Mouse (Mus musculus): ENCODE data around the gene Cd81. TPM values are rescaled to one million over a fixed set of nuclear protein-coding genes. Genes with fewer than 3 reads are reported as not detected.

Gene Cd81
- total and polyA plus RNA-seq, 2 experiments from 2014 or later = 811 to 1,316 TPM

DNA sequence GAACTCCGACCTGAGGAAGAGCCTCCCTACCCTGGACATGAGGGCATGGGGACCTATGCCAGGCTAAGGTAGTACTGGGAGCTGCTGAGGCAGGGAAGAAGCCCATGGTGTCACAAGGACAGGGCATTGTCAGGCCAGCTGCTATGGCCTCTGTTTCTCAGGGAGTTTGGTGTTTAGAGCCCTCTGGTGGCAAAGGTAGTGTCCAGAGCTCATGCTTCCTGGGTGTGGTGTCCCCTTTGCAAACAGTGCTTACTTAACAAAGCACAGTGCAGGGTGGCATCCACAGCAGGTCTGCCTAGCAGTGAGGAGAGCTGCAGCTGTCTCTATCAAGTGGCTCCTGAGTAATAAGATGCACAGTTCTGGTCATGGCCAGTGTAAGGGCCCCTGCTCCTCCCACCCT is 58.3 kb downstream of the Cd81 start:
- Histone ChIP-seq H3K9ac (replicated peaks; ENCODE audit: low read depth, low read length) (peak overlapping the region; percentile 0; the same call in 1 of the 2 replicates), H3K27me3 (ENCODE audit: control insufficient read depth, insufficient read depth, low read length) (0 out of 2 replicates have a peak, but pooled peaks cover 4% of the 10 kb centered on the region), H3K36me3 (replicated peaks; ENCODE audit: control insufficient read depth, insufficient read depth, low read length) (no peaks in the 10 kb centered on the region), H3K4me3 (ENCODE audit: low read depth, low read length) (no peak overlapping the region), H3K4me2 (ENCODE audit: low read depth, low read length) (peak overlapping the region; percentile 27; the same call in 1 of the 2 replicates), H3K27ac (ENCODE audit: low read depth) (peak overlapping the region; percentile 96), H3K4me1 (ENCODE audit: control insufficient read depth, insufficient read depth) (peaks cover 47% of the 10 kb centered on the region), H3K9me3 (replicated peaks; ENCODE audit: control insufficient read depth, low read length) (peaks cover 3% of the 10 kb centered on the region; the same call in 1 of the 2 replicates)
- peak; percentile 43 for DNase-seq (ENCODE audit: low spot score)
- no peak for TF ChIP-seq EP300 (IDR thresholded peaks at IDR 0.05; ENCODE audit: low read depth)
- TF ChIP-seq CTCF (IDR thresholded peaks at IDR 0.05; ENCODE audit: low read depth) = peak; percentile 51
- no peak for ATAC-seq (ENCODE audit: insufficient read depth, low read depth)
- WGBS = 59% methylated on average over 1 of the region's 1 CpGs

- Histone ChIP-seq H3K4me3 (ENCODE audit: low read depth, low read length) (no peak overlapping the region), H3K9me3 (replicated peaks; ENCODE audit: control insufficient read depth, low read length) (peaks cover 3% of the 10 kb centered on the region; the same call in 1 of the 2 replicates), H3K36me3 (replicated peaks; ENCODE audit: control insufficient read depth, insufficient read depth, low read length) (no peaks in the 10 kb centered on the region), H3K4me1 (ENCODE audit: control insufficient read depth, insufficient read depth) (peaks cover 50% of the 10 kb centered on the region), H3K27ac (ENCODE audit: low read depth) (peak overlapping the region; percentile 96), H3K4me2 (ENCODE audit: low read depth, low read length) (peak overlapping the region; percentile 27), H3K9ac (replicated peaks; ENCODE audit: low read depth, low read length) (0 out of 2 replicates have a peak overlapping the region, but pooled peaks have one; percentile 9), H3K27me3 (ENCODE audit: control insufficient read depth, insufficient read depth, low read length) (0 out of 2 replicates have a peak, but pooled peaks cover 4% of the 10 kb centered on the region)
- peak; percentile 36 for TF ChIP-seq EP300 (IDR thresholded peaks at IDR 0.05; ENCODE audit: low read depth)
- TF ChIP-seq CTCF (IDR thresholded peaks at IDR 0.05; ENCODE audit: low read depth) = no peak
- ATAC-seq (ENCODE audit: insufficient read depth, low read depth) (peak; percentile 68), DNase-seq (ENCODE audit: low spot score) (peak; percentile 79)
- WGBS = 19% methylated on average over 4 of the region's 4 CpGs
Observed at GRCm38 (mm10) chr7:143111719-143112118, 59.2 kb downstream of the Cd81 start.

DNA sequence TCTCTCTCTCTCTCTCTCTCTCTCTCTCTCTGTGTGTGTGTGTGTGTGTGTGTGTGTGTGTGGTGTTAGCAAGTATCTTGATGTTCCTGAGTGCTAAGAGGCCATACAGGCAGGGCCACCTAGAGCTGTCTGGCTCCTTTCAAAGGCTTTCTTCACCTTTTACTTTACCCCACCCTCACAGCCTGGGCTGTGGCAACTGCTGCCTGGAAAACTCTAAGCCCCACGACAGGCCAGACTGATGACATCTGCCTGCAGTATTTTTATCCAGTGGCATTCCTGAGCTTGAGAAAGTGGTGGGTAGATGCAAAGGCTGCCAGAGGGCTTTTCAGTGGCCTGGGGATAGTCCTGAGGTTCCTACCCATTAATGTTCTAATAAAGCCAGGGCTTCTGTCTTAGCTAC is 59.9 kb downstream of the Cd81 start:
- Histone ChIP-seq H3K9me3 (replicated peaks; ENCODE audit: control insufficient read depth, low read length) (peaks cover 3% of the 10 kb centered on the region; the same call in 1 of the 2 replicates), H3K27ac (ENCODE audit: low read depth) (peak overlapping the region; percentile 96), H3K4me2 (ENCODE audit: low read depth, low read length) (peak overlapping the region; percentile 27; the same call in 1 of the 2 replicates), H3K4me3 (ENCODE audit: low read depth, low read length) (no peak overlapping the region), H3K36me3 (replicated peaks; ENCODE audit: control insufficient read depth, insufficient read depth, low read length) (no peaks in the 10 kb centered on the region), H3K4me1 (ENCODE audit: control insufficient read depth, insufficient read depth) (peaks cover 50% of the 10 kb centered on the region), H3K27me3 (ENCODE audit: control insufficient read depth, insufficient read depth, low read length) (no peaks in the 10 kb centered on the region), H3K9ac (replicated peaks; ENCODE audit: low read depth, low read length) (no peak overlapping the region)
- peak; percentile 90 for DNase-seq (ENCODE audit: low spot score)
- 10% methylated on average over 1 of the region's 1 CpGs for WGBS
- TF ChIP-seq EP300 (IDR thresholded peaks at IDR 0.05; ENCODE audit: low read depth) (no peak; the same call in 1 of the 2 replicates), CTCF (IDR thresholded peaks at IDR 0.05; ENCODE audit: low read depth) (no peak)
- ATAC-seq (ENCODE audit: insufficient read depth, low read depth) = peak; percentile 87

- H3K4me1 ChIP-seq (ENCODE audit: control insufficient read depth, insufficient read depth) = peaks cover 54% of the 10 kb centered on the region
- H3K9ac ChIP-seq (replicated peaks; ENCODE audit: low read depth, low read length) = no peak overlapping the region
- DNase-seq (ENCODE audit: low spot score) (no peak), ATAC-seq (ENCODE audit: insufficient read depth, low read depth) (no peak)
- H3K36me3 ChIP-seq (replicated peaks; ENCODE audit: control insufficient read depth, insufficient read depth, low read length) = no peaks in the 10 kb centered on the region
- no peak for TF ChIP-seq EP300 (IDR thresholded peaks at IDR 0.05; ENCODE audit: low read depth)
- no peaks in the 10 kb centered on the region for H3K27me3 ChIP-seq (ENCODE audit: control insufficient read depth, insufficient read depth, low read length)
- no peak overlapping the region for H3K4me3 ChIP-seq (ENCODE audit: low read depth, low read length)
- H3K4me2 ChIP-seq (ENCODE audit: low read depth, low read length) = no peak overlapping the region
- H3K9me3 ChIP-seq (replicated peaks; ENCODE audit: control insufficient read depth, low read length) = peaks cover 3% of the 10 kb centered on the region; the same call in 1 of the 2 replicates
- no peak overlapping the region for H3K27ac ChIP-seq (ENCODE audit: low read depth)
Observed at GRCm38 (mm10) chr7:143114773-143115172, 62.2 kb downstream of the Cd81 start.

GRCm38 (mm10) chr7:143116521-143116920 is 64.0 kb downstream of the Cd81 start:
- Histone ChIP-seq H3K36me3 (replicated peaks; ENCODE audit: control insufficient read depth, insufficient read depth, low read length) (no peaks in the 10 kb centered on the region), H3K9me3 (replicated peaks; ENCODE audit: control insufficient read depth, low read length) (peaks cover 3% of the 10 kb centered on the region; the same call in 1 of the 2 replicates), H3K4me1 (ENCODE audit: control insufficient read depth, insufficient read depth) (peaks cover 54% of the 10 kb centered on the region), H3K27me3 (ENCODE audit: control insufficient read depth, insufficient read depth, low read length) (no peaks in the 10 kb centered on the region), H3K9ac (replicated peaks; ENCODE audit: low read depth, low read length) (no peak overlapping the region), H3K27ac (ENCODE audit: low read depth) (no peak overlapping the region), H3K4me3 (ENCODE audit: low read depth, low read length) (no peak overlapping the region), H3K4me2 (ENCODE audit: low read depth, low read length) (no peak overlapping the region)
- TF ChIP-seq EP300 (IDR thresholded peaks at IDR 0.05; ENCODE audit: low read depth) = no peak
- 71% methylated on average over 5 of the region's 5 CpGs for WGBS
- ATAC-seq (ENCODE audit: insufficient read depth, low read depth) (no peak), DNase-seq (ENCODE audit: low spot score) (no peak)

Other genes starting within 250 kb of the Cd81 start
- gene Th, start 121.6 kb upstream of the Cd81 start, total RNA-seq (2014; rRNA removed; ENCODE audit: low replicate concordance) = 0.15 TPM in 2 replicates
- 0.19 and 0.81 TPM in 2 replicates for gene Th, start 121.6 kb upstream of the Cd81 start, polyA plus RNA-seq (2015; fragmentation: Nextera tagmentation; extraction: Ambion mirVana)
- not detected in 2 replicates for gene Ascl2, start 83.5 kb upstream of the Cd81 start, total RNA-seq (2014; rRNA removed; ENCODE audit: low replicate concordance)
- gene Ascl2, start 83.5 kb upstream of the Cd81 start, polyA plus RNA-seq (2015; fragmentation: Nextera tagmentation; extraction: Ambion mirVana) = not detected in 2 replicates
- 0.46 and 0.50 TPM in 2 replicates for gene Tspan32, start 47.7 kb upstream of the Cd81 start, total RNA-seq (2014; rRNA removed; ENCODE audit: low replicate concordance)
- gene Tspan32, start 47.7 kb upstream of the Cd81 start, polyA plus RNA-seq (2015; fragmentation: Nextera tagmentation; extraction: Ambion mirVana) = 1.1 and 1.7 TPM in 2 replicates
- 61.9 and 71.7 TPM in 2 replicates for gene Tssc4, start 16.5 kb downstream of the Cd81 start, total RNA-seq (2014; rRNA removed; ENCODE audit: low replicate concordance)
- 33.7 and 34.0 TPM in 2 replicates for gene Tssc4, start 16.5 kb downstream of the Cd81 start, polyA plus RNA-seq (2015; fragmentation: Nextera tagmentation; extraction: Ambion mirVana)
- gene Trpm5, start 41.9 kb downstream of the Cd81 start, total RNA-seq (2014; rRNA removed; ENCODE audit: low replicate concordance) = 0.61 and 2.1 TPM in 2 replicates
- 0.70 and 1.6 TPM in 2 replicates for gene Trpm5, start 41.9 kb downstream of the Cd81 start, polyA plus RNA-seq (2015; fragmentation: Nextera tagmentation; extraction: Ambion mirVana)
- gene Kcnq1, start 53.6 kb downstream of the Cd81 start, total RNA-seq (2014; rRNA removed; ENCODE audit: low replicate concordance) = 73.3 and 75.9 TPM in 2 replicates
- gene Kcnq1, start 53.6 kb downstream of the Cd81 start, polyA plus RNA-seq (2015; fragmentation: Nextera tagmentation; extraction: Ambion mirVana) = 36.4 and 37.2 TPM in 2 replicates

Data from heart, postnatal 0 days (tissue).